Comparison of ENCODE assay signal across 23 mouse cellular contexts in the genomic region with DNA sequence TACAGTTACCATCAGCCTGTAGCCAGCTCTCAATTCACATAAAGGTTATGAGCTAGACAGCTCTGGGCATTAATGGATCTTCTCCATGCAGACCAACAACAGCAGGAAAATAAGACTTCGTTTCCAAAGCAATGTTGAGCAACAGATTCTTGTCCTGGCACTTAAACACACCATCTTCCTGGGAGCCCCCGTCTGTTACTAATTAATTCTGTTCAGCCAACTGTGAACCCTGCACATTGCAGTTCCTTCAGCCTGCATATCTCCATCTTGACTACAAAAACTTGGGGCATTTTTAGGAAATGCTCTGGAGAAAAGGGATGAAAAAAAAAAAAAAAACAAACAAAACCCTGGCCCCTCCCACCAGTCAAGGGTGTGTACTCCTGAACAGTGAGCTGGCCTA.
A peak's percentile ranks its signal among the peaks of the same experiment; 100 is the strongest.
DNase-seq lines count a peak whose midpoint lies in the region; TF ChIP-seq lines count a peak whose summit lies in the region.
"Had no signal": no experiment of that assay in that cellular context is flagged by ENCODE, and none has a peak within 500 bp of the region (broad histone marks: within the 10 kb centered on the region; RNA-seq: fewer than 3 reads in every experiment).

No protein-coding gene starts in this region.

- DNase-seq in cerebellum, postnatal 14 days, result peak; percentile 30 to 58
- no peak for DNase-seq in cerebellum, postnatal 36 days
- peak; percentile 22 for DNase-seq in left cerebral cortex, postnatal 4 days
- DNase-seq in left cerebral cortex, adult 8-10 months (ENCODE audit: low spot score in 2 of 2), result no peak
- DNase-seq in kidney, adult 8-10 months, result peak; percentile 29 to 30
- DNase-seq in kidney, postnatal 25 days, result peak; percentile 25 to 42
- DNase-seq in ovary, adult 18-20 months (ENCODE audit: low spot score), result no peak
- no peak for DNase-seq in gastrocnemius, adult 2 months
- DNase-seq: adrenal gland, postnatal 25 days; cerebellum, adult 11-12 months; gastrocnemius, postnatal 14 days; heart, adult 18-20 months; liver, postnatal 0 days; lung, postnatal 10 days; right cerebral cortex, adult 18-20 months; right cerebral cortex, postnatal 4 days; thymus, postnatal 36 days had no signal

- no peak overlapping the region for H3K27ac ChIP-seq in gastrocnemius, adult 2 months
- H3K27ac ChIP-seq: embryonic facial prominence, embryonic 15.5 days; forebrain, embryonic 15.5 days; heart, embryonic 13.5 days; hindbrain, embryonic 14.5 days; limb, embryonic 12.5 days; midbrain, embryonic 12.5 days had no signal

- no peak for TF ChIP-seq CTCF in gastrocnemius, adult 2 months (IDR thresholded peaks at IDR 0.05)

- no peak overlapping the region for H3K4me3 ChIP-seq in gastrocnemius, adult 2 months
- H3K4me3 ChIP-seq: embryonic facial prominence, embryonic 15.5 days; forebrain, embryonic 15.5 days; heart, embryonic 13.5 days; limb, embryonic 12.5 days; midbrain, embryonic 12.5 days had no signal

- intact Hi-C loops in left cerebral cortex, postnatal 4 days (cut with DNase I), result no loop called here
- intact Hi-C loops in gastrocnemius, adult 2 months (cut with DNase I), result no loop called here

Comparison
In these comparisons a context has a peak if more than half of its experiments do, and no peak if none do; other contexts are left out.
1. DNase-seq: peak in cerebellum, postnatal 14 days (2 of 2), left cerebral cortex, postnatal 4 days (single experiment), kidney, adult 8-10 months (2 of 2) and kidney, postnatal 25 days (2 of 2); none in cerebellum, postnatal 36 days (0 of 2), left cerebral cortex, adult 8-10 months (0 of 2), ovary, adult 18-20 months (single experiment) and gastrocnemius, adult 2 months (single experiment).